Mouse (Mus musculus): Measurements from ENCODE around the gene Tsc2. TPM values are rescaled to one million over a fixed set of nuclear protein-coding genes. Genes with fewer than 3 reads are reported as not detected.
A peak's percentile ranks its signal among the peaks of the same experiment; 100 is the strongest.

Gene Tsc2
- polyA plus RNA-seq, 1 experiment from 2014 or later, result 36.2 TPM

- DNase-seq (ENCODE audit: low spot score) (no peak), ATAC-seq (ENCODE audit: low FRiP score, low TSS enrichment) (no peak)
- no peak overlapping the region for H3K4me2 ChIP-seq (replicated peaks; ENCODE audit: low read depth)
- no peak overlapping the region for H3K9ac ChIP-seq (ENCODE audit: low read length)
- 78% methylated on average over 5 of the region's 5 CpGs for WGBS
- H3K36me3 ChIP-seq (ENCODE audit: control insufficient read depth, insufficient read depth, low read length), result peaks cover 11% of the 10 kb centered on the region
- no peak overlapping the region for H3K4me3 ChIP-seq (ENCODE audit: low read depth, low read length)
- peaks cover 11% of the 10 kb centered on the region for H3K4me1 ChIP-seq (replicated peaks; ENCODE audit: control insufficient read depth, insufficient read depth)
- H3K27me3 ChIP-seq (ENCODE audit: control insufficient read depth, insufficient read depth, low read length), result no peaks in the 10 kb centered on the region
- TF ChIP-seq CTCF (IDR thresholded peaks at IDR 0.05; ENCODE audit: low read depth), result no peak
- TF ChIP-seq EP300 (optimal IDR thresholded peaks at IDR 0.05), result no peak
- no peaks in the 10 kb centered on the region for H3K9me3 ChIP-seq (ENCODE audit: control insufficient read depth, low read length)
- no peak overlapping the region for H3K27ac ChIP-seq (replicated peaks)
Observed at GRCm38 (mm10) chr17:24563638-24564037, 68.8 kb downstream of the Tsc2 start.

GRCm38 (mm10) chr17:24561592-24561991, 70.8 kb downstream of the Tsc2 start:
- Histone ChIP-seq H3K9ac (ENCODE audit: low read length) (no peak overlapping the region), H3K27ac (replicated peaks) (no peak overlapping the region), H3K9me3 (ENCODE audit: control insufficient read depth, low read length) (no peaks in the 10 kb centered on the region), H3K36me3 (ENCODE audit: control insufficient read depth, insufficient read depth, low read length) (0 out of 2 replicates have a peak, but pooled peaks cover 8% of the 10 kb centered on the region), H3K4me2 (replicated peaks; ENCODE audit: low read depth) (no peak overlapping the region), H3K4me1 (replicated peaks; ENCODE audit: control insufficient read depth, insufficient read depth) (peaks cover 14% of the 10 kb centered on the region), H3K4me3 (ENCODE audit: low read depth, low read length) (no peak overlapping the region), H3K27me3 (ENCODE audit: control insufficient read depth, insufficient read depth, low read length) (no peaks in the 10 kb centered on the region)
- TF ChIP-seq EP300 (optimal IDR thresholded peaks at IDR 0.05) (no peak), CTCF (IDR thresholded peaks at IDR 0.05; ENCODE audit: low read depth) (no peak)
- DNase-seq (ENCODE audit: low spot score) (no peak), ATAC-seq (ENCODE audit: low FRiP score, low TSS enrichment) (no peak)
- WGBS, result 96% methylated on average over 2 of the region's 2 CpGs

- DNase-seq (ENCODE audit: low spot score) (no peak), ATAC-seq (ENCODE audit: low FRiP score, low TSS enrichment) (no peak)
- H3K4me2 ChIP-seq (replicated peaks; ENCODE audit: low read depth), result no peak overlapping the region
- TF ChIP-seq EP300 (optimal IDR thresholded peaks at IDR 0.05) (no peak), CTCF (IDR thresholded peaks at IDR 0.05; ENCODE audit: low read depth) (0 out of 2 replicates have a peak, but pooled peaks have one; percentile 4)
- peak overlapping the region; percentile 53; the same call in 1 of the 2 replicates for H3K27ac ChIP-seq (replicated peaks)
- no peak overlapping the region for H3K9ac ChIP-seq (ENCODE audit: low read length)
- 0 out of 2 replicates have a peak, but pooled peaks cover 3% of the 10 kb centered on the region for H3K36me3 ChIP-seq (ENCODE audit: control insufficient read depth, insufficient read depth, low read length)
- no peaks in the 10 kb centered on the region for H3K27me3 ChIP-seq (ENCODE audit: control insufficient read depth, insufficient read depth, low read length)
- H3K4me3 ChIP-seq (ENCODE audit: low read depth, low read length), result no peak overlapping the region
- H3K4me1 ChIP-seq (replicated peaks; ENCODE audit: control insufficient read depth, insufficient read depth), result peaks cover 14% of the 10 kb centered on the region
- 72% methylated on average over 5 of the region's 5 CpGs for WGBS
- no peaks in the 10 kb centered on the region for H3K9me3 ChIP-seq (ENCODE audit: control insufficient read depth, low read length)
Observed at GRCm38 (mm10) chr17:24560301-24561028, 72.0 kb downstream of the Tsc2 start.

- ATAC-seq (ENCODE audit: low FRiP score, low TSS enrichment), result peak; percentile 68
- H3K27ac ChIP-seq (replicated peaks), result peak overlapping the region; percentile 89
- WGBS, result 53% methylated on average over 3 of the region's 3 CpGs
- TF ChIP-seq CTCF (IDR thresholded peaks at IDR 0.05; ENCODE audit: low read depth), result no peak
- TF ChIP-seq EP300 (optimal IDR thresholded peaks at IDR 0.05), result no peak
- no peaks in the 10 kb centered on the region for H3K9me3 ChIP-seq (ENCODE audit: control insufficient read depth, low read length)
- DNase-seq (ENCODE audit: low spot score), result no peak
- H3K9ac ChIP-seq (ENCODE audit: low read length), result no peak overlapping the region
- H3K27me3 ChIP-seq (ENCODE audit: control insufficient read depth, insufficient read depth, low read length), result no peaks in the 10 kb centered on the region
- no peaks in the 10 kb centered on the region for H3K36me3 ChIP-seq (ENCODE audit: control insufficient read depth, insufficient read depth, low read length)
- no peak overlapping the region for H3K4me3 ChIP-seq (ENCODE audit: low read depth, low read length)
- H3K4me1 ChIP-seq (replicated peaks; ENCODE audit: control insufficient read depth, insufficient read depth), result peaks cover 14% of the 10 kb centered on the region
- H3K4me2 ChIP-seq (replicated peaks; ENCODE audit: low read depth), result peak overlapping the region; percentile 35; the same call in 1 of the 2 replicates
Observed at GRCm38 (mm10) chr17:24559146-24559545, 73.3 kb downstream of the Tsc2 start.

GRCm38 (mm10) chr17:24558600-24559099, 73.8 kb downstream of the Tsc2 start:
- 28% methylated on average over 4 of the region's 4 CpGs for WGBS
- TF ChIP-seq CTCF (IDR thresholded peaks at IDR 0.05; ENCODE audit: low read depth) (no peak), EP300 (optimal IDR thresholded peaks at IDR 0.05) (no peak)
- H3K36me3 ChIP-seq (ENCODE audit: control insufficient read depth, insufficient read depth, low read length), result no peaks in the 10 kb centered on the region
- no peaks in the 10 kb centered on the region for H3K27me3 ChIP-seq (ENCODE audit: control insufficient read depth, insufficient read depth, low read length)
- H3K4me2 ChIP-seq (replicated peaks; ENCODE audit: low read depth), result peak overlapping the region; percentile 35
- no peak overlapping the region for H3K4me3 ChIP-seq (ENCODE audit: low read depth, low read length)
- peaks cover 14% of the 10 kb centered on the region for H3K4me1 ChIP-seq (replicated peaks; ENCODE audit: control insufficient read depth, insufficient read depth)
- no peak overlapping the region; the same call in 1 of the 2 replicates for H3K9ac ChIP-seq (ENCODE audit: low read length)
- no peak for DNase-seq (ENCODE audit: low spot score)
- ATAC-seq (ENCODE audit: low FRiP score, low TSS enrichment), result peak; percentile 41; the same call in 1 of the 2 replicates
- peak overlapping the region; percentile 89 for H3K27ac ChIP-seq (replicated peaks)
- no peaks in the 10 kb centered on the region for H3K9me3 ChIP-seq (ENCODE audit: control insufficient read depth, low read length)

GRCm38 (mm10) chr17:24557091-24557490, 75.3 kb downstream of the Tsc2 start:
- Histone ChIP-seq H3K4me2 (replicated peaks; ENCODE audit: low read depth) (no peak overlapping the region), H3K9ac (ENCODE audit: low read length) (no peak overlapping the region), H3K27ac (replicated peaks) (peak overlapping the region; percentile 89; the same call in 1 of the 2 replicates), H3K27me3 (ENCODE audit: control insufficient read depth, insufficient read depth, low read length) (no peaks in the 10 kb centered on the region), H3K4me1 (replicated peaks; ENCODE audit: control insufficient read depth, insufficient read depth) (peaks cover 14% of the 10 kb centered on the region), H3K4me3 (ENCODE audit: low read depth, low read length) (no peak overlapping the region), H3K36me3 (ENCODE audit: control insufficient read depth, insufficient read depth, low read length) (no peaks in the 10 kb centered on the region), H3K9me3 (ENCODE audit: control insufficient read depth, low read length) (no peaks in the 10 kb centered on the region)
- DNase-seq (ENCODE audit: low spot score) (no peak), ATAC-seq (ENCODE audit: low FRiP score, low TSS enrichment) (peak; percentile 76; the same call in 1 of the 2 replicates)
- TF ChIP-seq CTCF (IDR thresholded peaks at IDR 0.05; ENCODE audit: low read depth) (no peak), EP300 (optimal IDR thresholded peaks at IDR 0.05) (no peak)
- WGBS, result 57% methylated on average over 7 of the region's 7 CpGs
